Mouse (Mus musculus): ENCODE results near the gene Klhl29. TPM values are rescaled to one million over a fixed set of nuclear protein-coding genes. Genes with fewer than 3 reads are reported as not detected.

Gene Klhl29
- polyA plus RNA-seq, 1 experiment from 2014 or later: 2.3 TPM

GRCm38 (mm10) chr12:5073191-5073590 lies 302.3 kb downstream of the Klhl29 start:
- Histone ChIP-seq H3K9me3 (no peaks in the 10 kb centered on the region), H3K27me3 (no peaks in the 10 kb centered on the region), H3K9ac (no peak overlapping the region), H3K36me3 (no peaks in the 10 kb centered on the region), H3K4me2 (replicated peaks) (no peak overlapping the region), H3K27ac (no peak overlapping the region), H3K4me3 (no peak overlapping the region), H3K4me1 (no peaks in the 10 kb centered on the region)
- no peak for ATAC-seq (ENCODE audit: low FRiP score, low read depth)
- WGBS: 83% methylated on average over 12 of the region's 12 CpGs

GRCm38 (mm10) chr12:5070131-5070530 lies 305.4 kb downstream of the Klhl29 start:
- H3K9me3 ChIP-seq: no peaks in the 10 kb centered on the region
- no peak overlapping the region for H3K4me2 ChIP-seq (replicated peaks)
- no peak overlapping the region for H3K9ac ChIP-seq
- 73% methylated on average over 3 of the region's 3 CpGs for WGBS
- no peak for ATAC-seq (ENCODE audit: low FRiP score, low read depth)
- no peak overlapping the region for H3K4me3 ChIP-seq
- H3K4me1 ChIP-seq: no peaks in the 10 kb centered on the region
- H3K27ac ChIP-seq: no peak overlapping the region
- no peaks in the 10 kb centered on the region for H3K27me3 ChIP-seq
- H3K36me3 ChIP-seq: no peaks in the 10 kb centered on the region

- ATAC-seq (ENCODE audit: low FRiP score, low read depth): no peak
Observed at GRCm38 (mm10) chr12:5067590-5067989, 307.9 kb downstream of the Klhl29 start.

GRCm38 (mm10) chr12:5048104-5048503 lies 327.4 kb downstream of the Klhl29 start:
- Histone ChIP-seq H3K9me3 (peaks cover 23% of the 10 kb centered on the region), H3K36me3 (peaks cover 20% of the 10 kb centered on the region), H3K27ac (no peak overlapping the region), H3K4me1 (no peaks in the 10 kb centered on the region), H3K4me2 (replicated peaks) (no peak overlapping the region), H3K27me3 (no peaks in the 10 kb centered on the region), H3K4me3 (no peak overlapping the region), H3K9ac (no peak overlapping the region)
- 97% methylated on average over 4 of the region's 4 CpGs for WGBS
- no peak for ATAC-seq (ENCODE audit: low FRiP score, low read depth)

More at GRCm38 (mm10) chr12:5067590-5067989, 307.9 kb downstream of the Klhl29 start:
- no peak overlapping the region for H3K9ac ChIP-seq
- H3K4me1 ChIP-seq: no peaks in the 10 kb centered on the region
- no peaks in the 10 kb centered on the region for H3K27me3 ChIP-seq
- H3K4me2 ChIP-seq (replicated peaks): no peak overlapping the region
- H3K36me3 ChIP-seq: no peaks in the 10 kb centered on the region
- 43% methylated on average over 3 of the region's 3 CpGs for WGBS
- no peaks in the 10 kb centered on the region for H3K9me3 ChIP-seq
- no peak overlapping the region for H3K27ac ChIP-seq
- H3K4me3 ChIP-seq: no peak overlapping the region

GRCm38 (mm10) chr12:5044141-5044540 lies 331.3 kb downstream of the Klhl29 start:
- no peak overlapping the region for H3K9ac ChIP-seq
- no peaks in the 10 kb centered on the region for H3K4me1 ChIP-seq
- H3K36me3 ChIP-seq: peaks cover 38% of the 10 kb centered on the region
- no peak overlapping the region for H3K27ac ChIP-seq
- no peak for ATAC-seq (ENCODE audit: low FRiP score, low read depth)
- 90% methylated on average over 15 of the region's 15 CpGs for WGBS
- no peaks in the 10 kb centered on the region for H3K9me3 ChIP-seq
- H3K4me3 ChIP-seq: no peak overlapping the region
- H3K4me2 ChIP-seq (replicated peaks): no peak overlapping the region
- H3K27me3 ChIP-seq: no peaks in the 10 kb centered on the region

- 99% methylated on average over 2 of the region's 2 CpGs for WGBS
- Histone ChIP-seq H3K36me3 (peaks cover 67% of the 10 kb centered on the region), H3K27ac (no peak overlapping the region), H3K9ac (no peak overlapping the region), H3K4me1 (no peaks in the 10 kb centered on the region), H3K4me2 (replicated peaks) (no peak overlapping the region), H3K9me3 (no peaks in the 10 kb centered on the region), H3K27me3 (no peaks in the 10 kb centered on the region), H3K4me3 (no peak overlapping the region)
- no peak for ATAC-seq (ENCODE audit: low FRiP score, low read depth)
Observed at GRCm38 (mm10) chr12:5038008-5038407, 337.5 kb downstream of the Klhl29 start.

GRCm38 (mm10) chr12:5029035-5029434 lies 346.4 kb downstream of the Klhl29 start:
- H3K27me3 ChIP-seq: no peaks in the 10 kb centered on the region
- 78% methylated on average over 5 of the region's 5 CpGs for WGBS
- peaks cover 53% of the 10 kb centered on the region for H3K36me3 ChIP-seq
- H3K9me3 ChIP-seq: no peaks in the 10 kb centered on the region
- ATAC-seq (ENCODE audit: low FRiP score, low read depth): no peak
- no peak overlapping the region for H3K4me2 ChIP-seq (replicated peaks)
- H3K9ac ChIP-seq: no peak overlapping the region
- H3K27ac ChIP-seq: no peak overlapping the region
- H3K4me1 ChIP-seq: no peaks in the 10 kb centered on the region
- no peak overlapping the region for H3K4me3 ChIP-seq
